In genomic region chr19:59169143-59169935, GRCm38 (mm10) we compare ENCODE assay signal across 9 mouse cellular contexts. TPM values are rescaled to one million over a fixed set of nuclear protein-coding genes. Genes with fewer than 3 reads are reported as not detected.
DNase-seq lines count a peak whose midpoint lies in the region; ATAC-seq and TF ChIP-seq lines count a peak whose summit lies in the region.
"Had no signal": no experiment of that assay in that cellular context is flagged by ENCODE, and none has a peak within 500 bp of the region (broad histone marks: within the 10 kb centered on the region; RNA-seq: fewer than 3 reads in every experiment).

No protein-coding gene starts in this region.

- H3K4me1 ChIP-seq in E14TG2a.4 (replicated peaks; ENCODE audit: low read depth, low read length), result peaks cover 54% of the 10 kb centered on the region
- peaks cover 50% of the 10 kb centered on the region for H3K4me1 ChIP-seq in forebrain, embryonic 15.5 days
- peaks cover 5% of the 10 kb centered on the region; the same call in 1 of the 2 replicates for H3K4me1 ChIP-seq in liver, embryonic 12.5 days

- no peak for TF ChIP-seq CTCF in E14TG2a.4 (conservative IDR thresholded peaks at IDR 0.05; ENCODE audit: low read length)

- peak overlapping the region; percentile 74 for H3K4me3 ChIP-seq in E14TG2a.4 (replicated peaks; ENCODE audit: low read length)
- peak overlapping the region; percentile 48 for H3K4me3 ChIP-seq in forebrain, embryonic 15.5 days
- H3K4me3 ChIP-seq in liver, embryonic 12.5 days, result peak overlapping the region; percentile 17

- no peaks in the 10 kb centered on the region for H3K9me3 ChIP-seq in E14TG2a.4 (ENCODE audit: low read length)
- no peaks in the 10 kb centered on the region for H3K9me3 ChIP-seq in forebrain, embryonic 15.5 days
- H3K9me3 ChIP-seq in liver, embryonic 12.5 days (replicated peaks), result no peaks in the 10 kb centered on the region

- no peak for ATAC-seq in forebrain, embryonic 15.5 days (replicated peaks)
- ATAC-seq in liver, embryonic 12.5 days, result no peak

- peak overlapping the region; percentile 74 for H3K27ac ChIP-seq in forebrain, embryonic 15.5 days (replicated peaks)
- no peak overlapping the region for H3K27ac ChIP-seq in liver, embryonic 12.5 days

- H3K27me3 ChIP-seq in E14TG2a.4 (ENCODE audit: insufficient read depth, low read length), result peaks cover 94% of the 10 kb centered on the region
- peaks cover 68% of the 10 kb centered on the region for H3K27me3 ChIP-seq in forebrain, embryonic 15.5 days
- peaks cover 100% of the 10 kb centered on the region for H3K27me3 ChIP-seq in liver, embryonic 12.5 days (replicated peaks)

- peak; percentile 20 for DNase-seq in adrenal gland, adult 2 months
- DNase-seq in adrenal gland, adult 8-10 months, result no peak
- peak; percentile 22 for DNase-seq in yolk sac, embryonic 10.5 days (ENCODE audit: low spot score)
- no peak for DNase-seq in frontal cortex, postnatal 25 days (ENCODE audit: low spot score in 2 of 2)
- no peak for DNase-seq in spleen, adult 18-20 months

- peak overlapping the region; percentile 74 for H3K4me2 ChIP-seq in forebrain, embryonic 15.5 days (replicated peaks)
- H3K4me2 ChIP-seq in liver, embryonic 12.5 days, result peak overlapping the region; percentile 31

- peak overlapping the region; percentile 74 for H3K9ac ChIP-seq in forebrain, embryonic 15.5 days (replicated peaks)
- no peak overlapping the region for H3K9ac ChIP-seq in liver, embryonic 12.5 days

- under 1% methylated on average over 65 of the region's 65 CpGs for WGBS in forebrain, embryonic 15.5 days
- WGBS in liver, embryonic 12.5 days (ENCODE audit: insufficient replicate concordance), result 2% methylated on average over 65 of the region's 65 CpGs

- H3K36me3 ChIP-seq in E14TG2a.4 (ENCODE audit: insufficient read depth, low read length), result no peaks in the 10 kb centered on the region
- no peaks in the 10 kb centered on the region for H3K36me3 ChIP-seq in forebrain, embryonic 15.5 days
- no peaks in the 10 kb centered on the region for H3K36me3 ChIP-seq in liver, embryonic 12.5 days

RNA-seq across cellular contexts. Expression of gene Vax1, which starts 0.5 kb away (rescaled TPM):
- total RNA-seq in adrenal gland, adult 2 months (2021), result not detected
- polyA plus RNA-seq in adrenal gland, adult 2 months (2012; rRNA removed), result not detected in 2 replicates
- not detected for total RNA-seq in adrenal gland, adult 8-10 months (2022)
- 5.0 and 5.5 TPM in 2 replicates for polyA plus RNA-seq in forebrain, embryonic 15.5 days (2015; fragmentation: Nextera tagmentation; extraction: Ambion mirVana)
- polyA plus RNA-seq in liver, embryonic 12.5 days (2016; fragmentation: Nextera tagmentation; extraction: Ambion mirVana), result not detected in 2 replicates
- total RNA-seq: common myeloid progenitor, adult 5-6 weeks had no signal

RNA-seq across cellular contexts. Expression of gene Kcnk18, which starts 49.7 kb away (rescaled TPM):
- not detected for total RNA-seq in adrenal gland, adult 2 months (2021)
- polyA plus RNA-seq in adrenal gland, adult 2 months (2012; rRNA removed), result not detected in 2 replicates
- total RNA-seq in adrenal gland, adult 8-10 months (2022), result not detected
- polyA plus RNA-seq in forebrain, embryonic 15.5 days (2015; fragmentation: Nextera tagmentation; extraction: Ambion mirVana), result not detected in 2 replicates
- not detected in 2 replicates for polyA plus RNA-seq in liver, embryonic 12.5 days (2016; fragmentation: Nextera tagmentation; extraction: Ambion mirVana)
- total RNA-seq: common myeloid progenitor, adult 5-6 weeks had no signal

Comparison
In these comparisons a context has a peak if more than half of its experiments do, and no peak if none do; other contexts are left out.
1. DNase-seq: peak in adrenal gland, adult 2 months (single experiment) and yolk sac, embryonic 10.5 days (single experiment); none in adrenal gland, adult 8-10 months (single experiment), frontal cortex, postnatal 25 days (0 of 2) and spleen, adult 18-20 months (0 of 2).
2. H3K4me3 ChIP-seq: peak in every context shown above with its lines; median percentile 74 in E14TG2a.4; 48 in forebrain, embryonic 15.5 days; 17 in liver, embryonic 12.5 days.